Mouse (Mus musculus) myocyte (in vitro differentiated cells): ENCODE data around the gene Olfr986.

Experiments used
- MAX ChIP-seq: IDR thresholded peaks from one replicate; pipeline ENCODE4 v1.6.1; 2011; ENCODE audit warnings: low read depth, mild to moderate bottlenecking, control low read depth
- MYOD1 ChIP-seq, 3 experiments: IDR thresholded peaks; one replicate each; pipeline ENCODE4 v1.6.1; 2011; ENCODE audit warnings: control low read depth in 2 of 3, low read depth in 2 of 3, mild to moderate bottlenecking in 2 of 3, moderate library complexity in 1 of 3; ENCODE audit not compliant: insufficient read length in 2 of 3, control insufficient read depth in 1 of 3
- MYOG ChIP-seq, 3 experiments: IDR thresholded peaks; one replicate each; pipeline ENCODE4 v1.6.1; 2011; ENCODE audit warnings: control low read depth in 2 of 3, low read depth in 2 of 3, mild to moderate bottlenecking in 2 of 3; ENCODE audit not compliant: insufficient read length in 2 of 3, control insufficient read depth in 1 of 3, insufficient read depth in 1 of 3
- POLR2A ChIP-seq: IDR thresholded peaks from one replicate; pipeline ENCODE4 v1.6.1; 2011; ENCODE audit warnings: low read depth, mild to moderate bottlenecking, control low read depth, moderate library complexity; ENCODE audit not compliant: insufficient read length
- REST ChIP-seq: IDR thresholded peaks from one replicate; pipeline ENCODE4 v1.6.1; 2011; ENCODE audit warnings: mild to moderate bottlenecking, control low read depth, moderate library complexity; ENCODE audit not compliant: insufficient read depth, insufficient read length
- TCF12 ChIP-seq: IDR thresholded peaks from one replicate; pipeline ENCODE4 v1.6.1; 2011; ENCODE audit warnings: mild to moderate bottlenecking, control low read depth; ENCODE audit not compliant: poor library complexity, insufficient read depth, severe bottlenecking
- USF1 ChIP-seq: IDR thresholded peaks from one replicate; pipeline ENCODE4 v1.6.1; 2011; ENCODE audit warnings: low read depth, mild to moderate bottlenecking, control low read depth, moderate library complexity

DNA sequence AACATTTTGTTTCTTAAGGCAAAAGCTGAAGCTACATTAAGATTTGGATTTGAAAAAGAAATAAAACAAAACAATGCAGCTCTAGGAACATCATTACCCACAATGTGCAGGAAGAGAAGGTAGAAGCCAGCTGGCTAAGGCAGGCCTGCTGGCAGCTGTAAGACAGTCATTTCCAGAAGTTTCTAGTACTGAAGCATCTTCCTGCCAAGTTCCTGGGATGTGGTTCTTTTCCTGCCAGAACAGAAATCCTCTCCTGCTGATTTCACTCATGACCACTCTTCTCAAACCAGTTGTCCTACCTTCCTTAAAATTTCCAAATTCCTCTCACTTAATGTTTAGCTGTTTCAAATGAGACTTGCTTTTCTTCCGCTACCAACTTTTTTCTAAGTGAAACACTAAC lies 14.3 kb upstream of the Olfr986 start:
- TF ChIP-seq USF1 (no peak), POLR2A (no peak), TCF12 (no peak), REST (no peak), MAX (no peak), MYOG (IDR thresholded peaks at IDR 0.05; ENCODE audit: control insufficient read depth in 1 of 3, insufficient read depth in 1 of 3, insufficient read length in 2 of 3, low read depth in 2 of 3) (no peak), MYOD1 (IDR thresholded peaks at IDR 0.05; ENCODE audit: control insufficient read depth in 1 of 3, insufficient read length in 2 of 3, low read depth in 2 of 3) (no peak)
